Mouse (Mus musculus) stomach, embryonic 16.5 days (tissue): Measurements from ENCODE around the gene Itgb4. TPM values are rescaled to one million over a fixed set of nuclear protein-coding genes. Genes with fewer than 3 reads are reported as not detected.

Experiments
- ATAC-seq: fragments of 200-750 bp; cut with Nextera tagmentation; 2 replicates; pipeline ENCODE4 v1.8.0; 2017; ENCODE audit warnings: moderate number of reproducible peaks, moderate TSS enrichment; ENCODE audit not compliant: insufficient read depth, low FRiP score
- H3K27ac ChIP-seq: fragments of 300-500 bp; sonication (generic); 2 replicates; pipeline ENCODE4 v1.5.1; 2014; ENCODE audit warnings: low read length
- H3K27me3 ChIP-seq: fragments of 300-500 bp; sonication (generic); 2 replicates; pipeline ENCODE4 v1.6.1; 2014; ENCODE audit warnings: low read length, control low read depth, mixed read lengths; ENCODE audit not compliant: control insufficient read depth, insufficient read depth
- H3K36me3 ChIP-seq: fragments of 300-500 bp; sonication (generic); 2 replicates; pipeline ENCODE4 v1.6.1; 2014; ENCODE audit warnings: low read length; ENCODE audit not compliant: control insufficient read depth, insufficient read depth
- H3K4me1 ChIP-seq: fragments of 300-500 bp; sonication (generic); 2 replicates; pipeline ENCODE4 v1.6.1; 2014; ENCODE audit warnings: low read length, control low read depth, mixed read lengths; ENCODE audit not compliant: control insufficient read depth, insufficient read depth
- H3K4me2 ChIP-seq: fragments of 300-500 bp; sonication (generic); 2 replicates; pipeline ENCODE4 v1.6.1; 2014; ENCODE audit warnings: low read depth, low read length, mixed read lengths
- H3K4me3 ChIP-seq: fragments of 300-500 bp; sonication (generic); replicated peaks from 2 replicates; pipeline ENCODE4 v1.5.1; 2014; ENCODE audit warnings: mild to moderate bottlenecking, low read length
- H3K9ac ChIP-seq: fragments of 300-500 bp; sonication (generic); 2 replicates; pipeline ENCODE4 v1.6.1; 2014; ENCODE audit warnings: low read length
- H3K9me3 ChIP-seq: fragments of 300-500 bp; sonication (generic); replicated peaks from 2 replicates; pipeline ENCODE4 v1.6.1; 2016; ENCODE audit warnings: low read length, control low read depth; ENCODE audit not compliant: control insufficient read depth
- WGBS: fragments of 180-500 bp; shearing (Covaris S2); extraction: QIAGEN DNeasy Blood & Tissue Kit; methylation state at CpG from one replicate; pipeline ENCODE4 v1.1.7; 2014; 5-methylcytosine and 5-hydroxymethylcytosine counted together
- polyA plus RNA-seq: library from polyadenylated mRNA; unstranded; fragments of >200 nt; fragmentation: Nextera tagmentation; extraction: Ambion mirVana; gene quantifications from 2 replicates; pipeline ENCODE4 v1.2.1, GENCODE M21; 2015

The Itgb4 gene
- polyA plus RNA-seq, 1 experiment from 2014 or later: 18.9 TPM

GRCm38 (mm10) chr11:115983291-115983690 is 8.8 kb downstream of the Itgb4 start:
- no peak for ATAC-seq
- WGBS: 77% methylated on average over 8 of the region's 8 CpGs
- no peak overlapping the region for H3K4me3 ChIP-seq

GRCm38 (mm10) chr11:115989686-115990085 is 15.2 kb downstream of the Itgb4 start:
- H3K9me3 ChIP-seq: no peaks in the 10 kb centered on the region
- no peak overlapping the region for H3K4me2 ChIP-seq
- ATAC-seq: no peak
- H3K27me3 ChIP-seq: no peaks in the 10 kb centered on the region
- H3K27ac ChIP-seq: no peak overlapping the region
- H3K9ac ChIP-seq: no peak overlapping the region; the same call in 1 of the 2 replicates
- no peaks in the 10 kb centered on the region for H3K36me3 ChIP-seq
- WGBS: 38% methylated on average over 15 of the region's 15 CpGs
- peak overlapping the region; percentile 22; the same call in 1 of the 2 replicates for H3K4me3 ChIP-seq
- no peaks in the 10 kb centered on the region for H3K4me1 ChIP-seq

More at GRCm38 (mm10) chr11:115983291-115983690, 8.8 kb downstream of the Itgb4 start:
- H3K27me3 ChIP-seq: no peaks in the 10 kb centered on the region
- no peak overlapping the region for H3K9ac ChIP-seq
- no peaks in the 10 kb centered on the region for H3K36me3 ChIP-seq
- no peaks in the 10 kb centered on the region for H3K9me3 ChIP-seq
- H3K4me1 ChIP-seq: no peaks in the 10 kb centered on the region
- H3K4me2 ChIP-seq: no peak overlapping the region
- H3K27ac ChIP-seq: no peak overlapping the region

- H3K36me3 ChIP-seq: no peaks in the 10 kb centered on the region
- WGBS: 56% methylated on average over 4 of the region's 4 CpGs
- H3K4me2 ChIP-seq: no peak overlapping the region
- no peak overlapping the region for H3K9ac ChIP-seq
- no peaks in the 10 kb centered on the region for H3K9me3 ChIP-seq
- ATAC-seq: no peak
- H3K27ac ChIP-seq: no peak overlapping the region
- H3K4me1 ChIP-seq: no peaks in the 10 kb centered on the region
- no peaks in the 10 kb centered on the region for H3K27me3 ChIP-seq
- no peak overlapping the region for H3K4me3 ChIP-seq
Measured at GRCm38 (mm10) chr11:115992098-115992497, 17.6 kb downstream of the Itgb4 start.

- H3K36me3 ChIP-seq: no peaks in the 10 kb centered on the region
Measured at GRCm38 (mm10) chr11:115995256-115995655, 20.7 kb downstream of the Itgb4 start.

GRCm38 (mm10) chr11:115997047-115997446 is 22.5 kb downstream of the Itgb4 start:
- no peak for ATAC-seq
- Histone ChIP-seq H3K27me3 (no peaks in the 10 kb centered on the region), H3K4me1 (no peaks in the 10 kb centered on the region), H3K36me3 (no peaks in the 10 kb centered on the region), H3K4me3 (no peak overlapping the region), H3K4me2 (no peak overlapping the region), H3K9ac (no peak overlapping the region), H3K27ac (no peak overlapping the region), H3K9me3 (no peaks in the 10 kb centered on the region)
- WGBS: 67% methylated on average over 4 of the region's 4 CpGs

More at GRCm38 (mm10) chr11:115995256-115995655, 20.7 kb downstream of the Itgb4 start:
- Histone ChIP-seq H3K9me3 (no peaks in the 10 kb centered on the region), H3K27ac (no peak overlapping the region), H3K4me3 (no peak overlapping the region), H3K9ac (no peak overlapping the region), H3K4me2 (no peak overlapping the region), H3K27me3 (no peaks in the 10 kb centered on the region), H3K4me1 (no peaks in the 10 kb centered on the region)
- WGBS: 94% methylated on average over 3 of the region's 3 CpGs
- ATAC-seq: no peak

DNA sequence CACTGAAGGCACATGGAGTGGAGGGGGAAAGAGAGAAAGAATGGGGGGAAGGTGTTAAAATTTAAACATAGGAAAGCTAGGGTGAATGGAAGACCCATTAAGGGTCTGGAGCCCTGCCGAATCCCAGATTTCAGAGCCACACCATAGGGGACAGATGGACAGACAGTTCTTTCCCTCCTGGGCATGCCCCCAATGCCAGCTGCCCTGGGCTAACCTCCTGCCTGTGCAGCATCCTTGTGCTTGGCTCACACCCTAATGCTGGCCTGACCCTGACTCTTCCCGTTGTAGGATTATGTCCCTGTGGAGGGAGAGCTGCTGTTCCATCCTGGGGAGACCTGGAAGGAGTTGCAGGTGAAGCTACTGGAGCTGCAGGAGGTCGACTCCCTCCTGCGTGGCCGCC is 23.2 kb downstream of the Itgb4 start:
- Histone ChIP-seq H3K27ac (no peak overlapping the region), H3K36me3 (no peaks in the 10 kb centered on the region), H3K4me2 (no peak overlapping the region), H3K4me1 (no peaks in the 10 kb centered on the region), H3K9ac (no peak overlapping the region), H3K4me3 (no peak overlapping the region), H3K9me3 (no peaks in the 10 kb centered on the region), H3K27me3 (no peaks in the 10 kb centered on the region)
- ATAC-seq: no peak
- 74% methylated on average over 5 of the region's 5 CpGs for WGBS

DNA sequence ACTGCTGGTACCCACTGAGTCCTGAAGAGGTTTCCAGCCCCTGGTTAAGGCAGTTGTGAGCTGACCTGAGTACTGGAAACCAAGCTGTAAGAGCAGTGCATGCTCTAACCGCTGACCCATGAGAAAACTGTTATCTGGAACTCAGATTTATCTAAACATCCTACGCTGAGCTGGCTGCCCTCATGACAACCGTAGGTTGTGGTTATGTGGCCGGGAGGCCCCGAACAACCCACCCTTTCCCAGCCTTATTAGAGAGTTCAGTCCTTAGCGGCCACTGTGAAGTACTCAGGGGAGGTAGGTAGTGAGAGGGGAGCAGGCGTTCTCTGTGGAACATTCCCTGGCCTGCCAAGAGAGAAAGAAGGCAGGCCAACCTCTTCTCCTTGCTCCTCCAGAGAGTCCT is 24.5 kb downstream of the Itgb4 start:
- H3K36me3 ChIP-seq: no peaks in the 10 kb centered on the region
- H3K4me3 ChIP-seq: no peak overlapping the region
- H3K27me3 ChIP-seq: no peaks in the 10 kb centered on the region
- no peak for ATAC-seq
- no peak overlapping the region for H3K9ac ChIP-seq
- H3K9me3 ChIP-seq: no peaks in the 10 kb centered on the region
- H3K4me2 ChIP-seq: no peak overlapping the region
- WGBS: 57% methylated on average over 7 of the region's 7 CpGs
- no peak overlapping the region for H3K27ac ChIP-seq
- H3K4me1 ChIP-seq: 0 out of 2 replicates have a peak, but pooled peaks cover under 1% of the 10 kb centered on the region

- no peaks in the 10 kb centered on the region for H3K27me3 ChIP-seq
- H3K4me3 ChIP-seq: no peak overlapping the region
- H3K9me3 ChIP-seq: no peaks in the 10 kb centered on the region
- no peak overlapping the region for H3K27ac ChIP-seq
- H3K9ac ChIP-seq: 0 out of 2 replicates have a peak overlapping the region, but pooled peaks have one; percentile 23
- 13% methylated on average over 14 of the region's 14 CpGs for WGBS
- ATAC-seq: no peak
- no peaks in the 10 kb centered on the region for H3K36me3 ChIP-seq
- no peak overlapping the region for H3K4me2 ChIP-seq
- H3K4me1 ChIP-seq: peaks cover 6% of the 10 kb centered on the region; the same call in 1 of the 2 replicates
Measured at GRCm38 (mm10) chr11:115999538-116000143, 25.1 kb downstream of the Itgb4 start.

- Histone ChIP-seq H3K9me3 (no peaks in the 10 kb centered on the region), H3K27ac (no peak overlapping the region), H3K4me3 (no peak overlapping the region), H3K27me3 (no peaks in the 10 kb centered on the region), H3K36me3 (no peaks in the 10 kb centered on the region), H3K4me2 (no peak overlapping the region), H3K9ac (no peak overlapping the region), H3K4me1 (peaks cover 8% of the 10 kb centered on the region; the same call in 1 of the 2 replicates)
- ATAC-seq: no peak
- WGBS: 45% methylated on average over 10 of the region's 10 CpGs
Measured at GRCm38 (mm10) chr11:116000607-116001006, 26.1 kb downstream of the Itgb4 start.
